Mouse (Mus musculus) ZHBTc4 (cell line): ENCODE measurements around the gene Wdr19.
"Not testable (repeated sequence)": the region's sequence is repeated elsewhere in the genome, so short reads cannot be mapped to it uniquely, and the experiment has no call there.

ENCODE experiments used
- DNase-seq: peaks from one replicate; pipeline ENCODE4 v3.0.0-alpha.2; 2011; ENCODE audit warnings: low read depth, low spot score

The Wdr19 gene

GRCm38 (mm10) chr5:65191601-65192000, 7.9 kb upstream of the Wdr19 start:
- DNase-seq = no peak

GRCm38 (mm10) chr5:65194441-65194840, 5.1 kb upstream of the Wdr19 start:
- no peak for DNase-seq

- DNase-seq = no peak
Observed at GRCm38 (mm10) chr5:65204726-65205125, 5.2 kb downstream of the Wdr19 start.

- DNase-seq = peak; percentile 59
Observed at GRCm38 (mm10) chr5:65213321-65213720, 13.8 kb downstream of the Wdr19 start.

- no peak for DNase-seq
Observed at GRCm38 (mm10) chr5:65217305-65218269, 18.1 kb downstream of the Wdr19 start.

- DNase-seq = peak; percentile 13
Observed at GRCm38 (mm10) chr5:65221037-65221436, 21.5 kb downstream of the Wdr19 start.

GRCm38 (mm10) chr5:65224056-65224455, 24.6 kb downstream of the Wdr19 start:
- no peak for DNase-seq

- DNase-seq = no peak
Observed at GRCm38 (mm10) chr5:65231289-65232003, 31.9 kb downstream of the Wdr19 start.

GRCm38 (mm10) chr5:65242740-65243139, 43.2 kb downstream of the Wdr19 start:
- DNase-seq = peak; percentile 67

GRCm38 (mm10) chr5:65247296-65247695, 47.8 kb downstream of the Wdr19 start:
- DNase-seq = no peak

- peak; percentile 82 for DNase-seq
Observed at GRCm38 (mm10) chr5:65250185-65250855, 50.8 kb downstream of the Wdr19 start.

GRCm38 (mm10) chr5:65257910-65258505, 58.5 kb downstream of the Wdr19 start:
- DNase-seq = no peak

GRCm38 (mm10) chr5:65273966-65274365, 74.5 kb downstream of the Wdr19 start:
- DNase-seq = no peak

GRCm38 (mm10) chr5:65279133-65279651, 79.7 kb downstream of the Wdr19 start:
- no peak for DNase-seq

- no peak for DNase-seq
Observed at GRCm38 (mm10) chr5:65281216-65281615, 81.7 kb downstream of the Wdr19 start.

- DNase-seq = peak; percentile 85
Observed at GRCm38 (mm10) chr5:65284171-65284570, 84.7 kb downstream of the Wdr19 start.

- DNase-seq = no peak
Observed at GRCm38 (mm10) chr5:65287751-65288701, 88.5 kb downstream of the Wdr19 start.

- not testable (repeated sequence) for DNase-seq
Observed at GRCm38 (mm10) chr5:65289009-65289408, 89.5 kb downstream of the Wdr19 start.

- no peak for DNase-seq
Observed at GRCm38 (mm10) chr5:65293627-65294026, 94.1 kb downstream of the Wdr19 start.

GRCm38 (mm10) chr5:65294270-65294669, 94.8 kb downstream of the Wdr19 start:
- DNase-seq = no peak
